Mouse (Mus musculus): ENCODE data around the gene Rps28.
"Not testable (repeated sequence)": the region's sequence is repeated elsewhere in the genome, so short reads cannot be mapped to it uniquely, and the experiment has no call there.

Rps28 gene

GRCm38 (mm10) chr17:33824084-33824996, at the start of gene Rps28, which contains the start of gene Ndufa7:
TSS of gene Rps28 (minus strand) at chr17:33824562.
TSS of gene Ndufa7 (plus strand) at chr17:33824572.
- DNase-seq (ENCODE audit: low spot score): peak; percentile 98

GRCm38 (mm10) chr17:33873537-33873936, 49.2 kb upstream of the Rps28 start, which contains the start of gene Gm7029:
TSS of gene Gm7029 (plus strand) at chr17:33873837.
- not testable (repeated sequence) for DNase-seq (ENCODE audit: low spot score)

DNA sequence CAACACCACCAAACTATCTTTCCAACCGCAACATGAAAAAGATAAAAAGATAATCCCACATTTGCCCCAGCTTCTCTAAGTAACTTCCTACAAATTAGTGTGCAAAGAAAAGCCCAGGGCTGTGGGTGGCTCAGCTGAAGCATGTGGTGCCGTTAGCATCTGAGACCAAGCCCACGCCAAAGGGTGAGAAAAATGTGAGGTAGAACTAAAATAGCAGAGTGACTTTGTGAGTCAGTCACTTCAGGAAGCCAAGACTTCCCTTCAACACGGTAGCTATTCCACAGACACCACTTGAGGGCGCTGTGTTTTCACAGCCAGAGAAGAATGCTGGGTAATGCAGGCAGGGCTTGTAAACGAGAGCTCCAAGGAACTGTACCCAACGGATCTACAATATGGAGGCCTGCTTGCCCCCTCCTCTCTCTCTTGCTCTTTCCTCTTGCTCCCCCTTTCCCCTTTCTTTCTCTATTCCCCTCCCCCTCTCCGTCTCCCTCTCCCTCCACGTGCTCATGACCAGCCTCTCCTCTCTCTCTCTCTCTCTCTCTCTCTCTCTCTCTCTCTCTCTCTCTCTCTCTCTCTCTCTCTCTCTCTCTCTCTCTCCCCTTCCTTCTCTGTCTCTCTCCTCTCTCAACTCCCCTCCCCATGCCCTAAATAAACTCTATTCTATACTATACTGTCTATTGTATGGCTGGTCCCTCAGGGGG, 41.1 kb upstream of the Rps28 start:
- peak; percentile 26 for DNase-seq (ENCODE audit: low spot score)

DNA sequence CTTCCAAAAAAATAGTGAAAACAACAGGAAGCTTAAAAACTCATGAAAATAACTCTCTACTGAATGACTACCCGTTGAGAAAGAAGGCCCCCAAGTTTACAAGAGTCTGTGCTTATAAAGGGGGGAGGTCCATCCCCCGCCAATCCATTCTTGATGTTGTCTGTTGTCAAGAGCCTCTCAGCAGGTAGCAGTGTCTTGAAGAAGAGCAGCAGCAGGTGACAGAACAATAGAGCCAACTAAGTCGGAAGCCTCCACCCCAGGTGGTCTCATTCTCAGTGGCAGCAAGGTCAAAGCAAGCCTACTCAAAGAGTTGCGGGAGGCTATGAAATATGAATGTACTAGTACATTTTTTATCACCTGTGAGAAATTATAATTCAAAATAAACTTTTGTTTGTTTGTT, 33.5 kb upstream of the Rps28 start:
- DNase-seq (ENCODE audit: low spot score): no peak

DNA sequence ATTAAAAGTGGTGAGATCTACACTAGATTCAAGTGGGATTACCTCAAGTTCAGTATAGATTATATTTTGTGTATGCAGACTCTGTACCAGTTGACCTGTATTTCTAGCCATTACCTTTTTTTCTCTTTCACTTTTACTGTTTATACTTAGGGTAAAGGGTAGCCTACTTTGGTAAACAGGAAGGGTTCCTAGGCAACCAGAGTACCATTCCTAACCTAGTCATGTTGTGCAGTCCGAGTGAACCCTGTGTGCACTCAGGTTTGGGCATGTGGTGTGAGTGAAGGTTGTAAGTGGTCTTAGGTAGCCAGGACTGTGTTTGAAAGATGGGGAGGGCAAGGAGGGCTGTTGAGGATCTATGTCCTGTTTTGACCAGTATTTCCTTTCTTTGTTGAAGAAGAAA, 27.0 kb upstream of the Rps28 start:
- DNase-seq (ENCODE audit: low spot score): no peak

- DNase-seq (ENCODE audit: low spot score): no peak
These were observed 23.8 kb upstream of the Rps28 start for GRCm38 (mm10) chr17:33848139-33848538.

- DNase-seq (ENCODE audit: low spot score): no peak
These were observed 19.8 kb upstream of the Rps28 start for GRCm38 (mm10) chr17:33844196-33844595.

DNA sequence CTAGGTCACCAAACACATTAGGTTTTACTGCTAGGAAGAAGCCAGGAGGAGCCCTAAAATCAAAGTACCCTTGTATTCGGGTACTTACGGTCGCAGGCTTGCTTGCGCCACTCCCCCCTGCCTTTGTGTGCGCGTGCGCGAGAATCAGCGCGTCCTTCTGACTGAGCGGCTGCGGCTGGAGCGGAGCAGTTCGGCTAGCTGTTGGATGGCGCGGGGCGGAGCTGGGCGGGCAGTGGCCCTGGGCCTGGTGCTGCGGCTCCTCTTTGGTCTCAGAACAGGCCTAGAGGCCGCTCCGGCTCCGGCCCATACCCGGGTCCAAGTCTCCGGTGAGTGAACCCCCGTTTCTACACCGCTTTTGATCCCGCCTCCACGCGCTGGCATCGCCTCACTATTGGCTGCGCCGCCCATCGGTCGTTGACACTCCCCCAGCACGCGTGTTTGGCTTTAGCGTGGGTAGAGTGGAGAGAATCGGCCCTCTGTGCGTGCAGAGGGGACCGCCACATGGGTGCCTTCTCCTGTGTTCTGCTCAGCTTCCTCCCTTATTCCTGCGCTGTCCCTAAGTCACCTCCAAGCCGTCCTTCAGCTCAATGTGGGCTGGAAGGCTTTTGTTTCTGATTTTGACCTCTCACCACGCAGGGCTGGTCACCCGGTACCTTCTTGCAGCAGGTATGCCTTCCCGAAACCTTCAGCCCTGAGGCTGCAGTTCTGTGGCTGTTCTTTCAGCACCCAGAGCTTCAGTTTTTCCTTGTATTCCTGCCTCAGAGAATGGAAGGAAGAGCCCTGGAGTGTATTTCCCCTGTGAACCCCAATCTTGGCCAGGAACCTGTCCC, 18.8 kb upstream of the Rps28 start, which contains the start of gene Cd320:
Gene Cd320, plus strand, starts transcription at position 126 of the 830 bp plus-strand sequence.
- DNase-seq (ENCODE audit: low spot score): peak; percentile 91

- no peak for DNase-seq (ENCODE audit: low spot score)
These were observed 5.2 kb upstream of the Rps28 start for GRCm38 (mm10) chr17:33829561-33829960.

GRCm38 (mm10) chr17:33828892-33829291, 4.5 kb upstream of the Rps28 start:
- DNase-seq (ENCODE audit: low spot score): peak; percentile 49

- DNase-seq (ENCODE audit: low spot score): peak; percentile 72
These were observed 2.5 kb upstream of the Rps28 start for GRCm38 (mm10) chr17:33826850-33827249.

DNA sequence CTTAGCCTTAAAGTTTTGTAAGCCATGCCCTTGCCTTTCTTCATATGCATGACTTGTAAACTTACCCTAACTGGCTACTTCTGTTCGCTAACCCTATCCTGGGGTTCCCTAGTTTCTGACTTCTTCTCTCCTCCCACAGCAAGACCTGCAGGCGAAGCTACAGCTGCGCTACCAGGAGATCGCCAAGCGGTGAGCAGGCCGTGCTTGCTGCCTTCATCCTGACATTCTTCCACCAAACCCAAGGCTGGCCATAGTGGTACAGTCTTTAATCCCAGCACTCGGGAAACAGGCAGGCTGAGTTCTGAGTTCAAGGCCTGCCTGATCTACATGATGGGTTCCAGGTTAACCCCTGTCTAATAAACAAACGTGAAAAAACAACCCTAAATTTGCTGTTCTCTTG, 1.1 kb upstream of the Rps28 start:
- DNase-seq (ENCODE audit: low spot score): no peak

DNA sequence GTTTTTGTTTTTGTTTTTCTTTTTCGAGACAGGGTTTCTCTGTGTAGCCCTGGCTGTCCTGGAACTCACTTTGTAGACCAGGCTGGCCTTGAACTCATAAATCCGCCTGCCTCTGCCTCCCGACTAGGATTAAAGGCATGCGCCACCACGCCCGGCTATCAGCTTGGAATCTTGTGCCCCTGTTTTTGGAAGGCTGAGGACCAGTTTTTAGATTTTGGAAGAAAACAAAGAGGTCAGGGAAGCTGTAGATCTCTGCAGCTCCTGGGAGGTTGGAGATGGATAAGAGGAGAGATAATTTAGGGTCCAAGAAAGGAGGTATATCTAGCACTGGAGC, 602 bp upstream of the Rps28 start:
- not testable (repeated sequence) for DNase-seq (ENCODE audit: low spot score)

DNA sequence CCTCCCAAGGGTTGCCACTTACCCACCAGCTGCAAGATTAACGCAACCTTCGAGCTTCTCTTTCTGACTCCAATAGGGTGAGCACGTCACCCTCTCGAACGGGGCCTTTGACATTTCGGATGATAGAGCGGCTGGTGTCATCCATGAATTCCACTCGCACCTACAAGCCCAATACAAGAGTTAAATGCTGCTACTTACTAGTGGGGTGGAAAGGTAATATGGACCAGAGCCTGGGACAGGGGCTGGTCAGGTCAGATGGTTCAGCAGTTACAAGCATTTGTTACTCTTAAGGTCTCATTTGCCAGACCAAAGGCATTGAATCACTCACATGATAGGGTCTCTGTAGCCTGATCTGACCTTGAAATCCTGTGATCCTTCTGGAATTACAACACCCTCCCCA, 1.2 kb downstream of the Rps28 start:
- not testable (repeated sequence) for DNase-seq (ENCODE audit: low spot score)

DNA sequence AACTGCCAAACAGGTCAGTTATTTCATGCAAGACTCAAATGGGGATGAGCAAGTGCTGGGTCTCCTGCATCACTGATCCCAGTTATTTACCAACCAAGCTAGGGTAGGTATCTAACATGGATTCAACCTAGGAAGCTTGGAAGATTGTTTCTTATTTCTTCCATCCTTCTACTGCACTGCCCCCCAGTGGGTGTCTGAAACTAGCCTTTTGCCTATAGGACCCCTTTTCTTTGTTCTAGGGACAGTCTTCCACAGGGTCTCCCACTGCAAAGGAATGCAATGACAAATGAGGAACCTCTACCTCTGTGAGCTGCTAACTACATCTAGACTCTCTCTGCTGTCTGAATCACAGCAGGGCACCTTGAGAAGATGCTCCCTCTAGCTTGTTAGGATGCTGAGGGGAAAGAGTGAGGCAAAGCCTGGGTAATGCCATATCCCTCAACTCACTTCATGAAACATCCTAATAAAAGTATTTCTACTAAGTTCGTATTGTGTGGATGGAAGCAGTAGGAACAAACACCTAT, 1.9 kb downstream of the Rps28 start:
- no peak for DNase-seq (ENCODE audit: low spot score)

DNA sequence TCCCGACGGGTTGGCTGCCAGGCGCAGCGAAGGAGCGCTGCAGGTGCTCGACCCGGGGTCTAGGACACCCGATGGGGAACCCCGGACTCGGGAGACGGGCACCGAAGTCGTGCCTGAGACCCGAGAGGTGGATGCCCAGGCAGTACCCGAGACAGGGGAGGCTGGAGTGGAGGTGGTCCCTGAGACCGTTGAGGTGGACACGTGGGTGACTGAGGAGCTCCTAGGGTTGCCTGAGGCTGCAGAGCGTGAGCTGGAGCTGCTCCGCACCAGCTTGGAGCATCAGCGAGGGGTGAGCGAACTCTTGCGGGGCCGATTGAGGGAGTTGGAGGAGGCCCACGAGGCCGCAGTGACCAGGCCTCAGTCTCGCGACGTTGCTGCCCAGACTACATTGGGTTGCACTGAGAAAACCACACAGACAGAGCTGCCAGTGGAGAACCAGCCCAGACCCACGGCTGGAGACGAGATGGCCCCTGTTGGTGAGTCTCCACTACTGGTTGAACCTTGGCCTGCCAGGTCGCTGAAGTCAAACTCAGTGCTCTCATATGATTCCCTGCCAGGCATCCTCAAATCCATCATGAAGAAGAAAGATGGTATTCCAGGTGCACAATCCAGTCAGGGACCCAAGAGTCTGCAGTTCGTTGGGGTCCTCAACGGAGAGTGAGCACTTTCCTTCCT, 6.3 kb downstream of the Rps28 start:
- no peak for DNase-seq (ENCODE audit: low spot score)

- peak; percentile 90 for DNase-seq (ENCODE audit: low spot score)
These were observed 7.0 kb downstream of the Rps28 start for GRCm38 (mm10) chr17:33817184-33817968.

- DNase-seq (ENCODE audit: low spot score): no peak
These were observed 7.8 kb downstream of the Rps28 start for GRCm38 (mm10) chr17:33816612-33817011.

DNA sequence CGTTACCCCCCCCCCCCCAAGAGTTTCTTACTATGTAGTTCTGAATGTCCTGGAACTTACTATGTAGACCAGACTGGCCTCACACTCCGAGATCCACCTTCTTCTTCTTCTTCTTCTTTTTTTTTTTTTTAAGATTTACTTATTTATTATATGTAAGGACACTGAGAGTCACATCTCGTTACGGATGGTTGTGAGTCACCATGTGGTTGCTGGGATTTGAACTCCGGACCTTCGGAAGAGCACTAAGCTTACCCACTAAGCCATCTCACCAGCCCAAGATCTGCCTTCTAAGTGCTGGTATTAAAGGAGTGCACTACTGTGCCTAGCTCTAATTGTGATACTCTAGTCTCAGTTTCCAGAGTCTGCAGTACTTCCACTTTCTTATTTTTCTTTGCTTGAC, 9.0 kb downstream of the Rps28 start:
- DNase-seq (ENCODE audit: low spot score): no peak

DNA sequence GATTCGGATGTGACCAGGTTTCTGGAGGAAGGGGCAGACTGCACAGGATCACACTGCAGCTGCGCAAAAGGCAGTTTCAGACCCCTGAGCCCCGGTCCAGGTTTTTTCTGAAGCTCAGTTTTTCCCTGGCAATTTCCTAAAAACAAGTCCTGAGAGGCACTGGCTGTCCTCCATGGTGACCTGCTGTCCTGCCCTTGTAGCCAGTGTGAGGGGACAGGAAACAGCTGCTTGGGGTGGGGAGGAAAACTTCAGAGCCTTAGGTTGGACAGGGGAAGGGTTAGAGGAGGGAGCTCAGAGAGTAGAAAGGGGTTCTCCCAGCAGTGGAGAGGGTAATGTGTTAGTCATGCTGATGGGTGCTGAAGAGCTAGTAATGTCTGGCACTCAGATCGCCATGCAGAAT, 11.4 kb downstream of the Rps28 start:
- no peak for DNase-seq (ENCODE audit: low spot score)

DNA sequence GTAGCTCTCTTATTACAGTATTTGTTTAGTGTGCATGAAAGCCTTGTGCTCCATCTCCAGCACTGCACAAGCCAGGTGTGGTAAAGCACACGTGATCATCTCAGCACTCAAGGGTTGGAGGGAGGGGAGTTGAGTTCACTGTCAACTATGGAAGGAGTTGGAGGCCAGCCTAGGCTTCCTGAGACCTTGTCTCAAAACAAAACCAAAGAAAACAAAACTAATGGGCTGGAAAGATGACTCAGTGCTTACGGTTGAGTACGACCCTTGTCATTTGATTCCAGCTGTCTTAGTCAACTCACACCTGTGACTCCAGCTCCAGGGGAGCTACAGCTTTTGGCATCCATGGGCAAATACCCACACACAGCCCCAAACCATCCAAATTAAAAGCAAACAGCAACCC, 11.9 kb downstream of the Rps28 start:
- DNase-seq (ENCODE audit: low spot score): no peak
